Mouse (Mus musculus): ENCODE measurements around the gene Prph.

DNA sequence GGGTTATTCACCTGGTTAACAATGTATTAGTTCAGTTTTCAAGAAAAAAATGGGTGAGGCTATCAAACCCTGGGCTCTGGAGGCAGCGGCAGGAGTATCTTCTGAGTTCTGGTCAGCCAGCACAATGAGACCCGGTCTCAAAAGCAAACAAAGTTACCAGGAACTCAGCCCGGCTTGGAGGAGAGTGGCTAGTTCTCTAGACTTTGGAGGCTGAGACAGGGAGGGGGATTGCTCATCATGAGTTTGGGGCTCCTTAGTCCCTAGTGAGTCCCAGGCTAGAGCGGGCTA, 23.6 kb upstream of the Prph start:
- no peak for TF ChIP-seq POLR2A (IDR thresholded peaks at IDR 0.05; ENCODE audit: borderline replicate concordance, insufficient read depth, low read length)
- no peak for TF ChIP-seq CTCF (IDR thresholded peaks at IDR 0.05; ENCODE audit: borderline replicate concordance, insufficient read depth, low read depth, low read length)

All from cerebellum, adult 2 months (tissue).